Mouse (Mus musculus): Measurements from ENCODE around the gene Lef1. TPM values are rescaled to one million over a fixed set of nuclear protein-coding genes. Genes with fewer than 3 reads are reported as not detected.

The Lef1 gene
- polyA plus RNA-seq, 1 experiment from 2014 or later, result 5.6 TPM

DNA sequence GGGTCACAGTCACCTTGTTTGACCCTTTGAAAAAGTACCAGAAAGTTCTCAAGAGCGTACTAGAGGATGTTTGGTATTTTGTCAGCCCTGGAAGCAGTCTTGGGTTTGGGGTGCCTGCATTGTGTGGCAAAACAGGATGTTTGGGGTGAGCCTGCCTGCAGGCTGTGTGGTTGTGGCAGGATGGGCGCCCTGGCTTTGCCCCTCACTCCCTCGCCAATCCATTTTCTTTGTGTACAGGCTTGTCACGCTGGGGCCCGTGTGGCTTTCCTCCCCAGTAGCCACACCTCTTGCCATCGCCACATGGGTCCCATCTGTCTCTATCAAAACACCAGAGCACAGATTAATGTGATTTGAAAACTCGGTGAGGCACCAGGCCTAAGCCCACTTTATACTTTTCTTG is 47.2 kb downstream of the Lef1 start:
- no peaks in the 10 kb centered on the region for H3K36me3 ChIP-seq (ENCODE audit: control insufficient read depth, insufficient read depth, low read length)
- H3K9me3 ChIP-seq (ENCODE audit: control insufficient read depth, low read length), result no peaks in the 10 kb centered on the region
- H3K27ac ChIP-seq (replicated peaks in 1 of 2; ENCODE audit: control insufficient read depth in 1 of 2, insufficient read depth in 1 of 2, low read depth in 2 of 2, low read length in 2 of 2), result no peak overlapping the region
- H3K4me3 ChIP-seq (ENCODE audit: control insufficient read depth in 1 of 2, insufficient read depth in 1 of 2, low read depth in 1 of 2, low read length in 2 of 2), result no peak overlapping the region
- H3K9ac ChIP-seq (ENCODE audit: low read length), result no peak overlapping the region
- 74% methylated on average over 7 of the region's 7 CpGs for WGBS
- H3K4me1 ChIP-seq (ENCODE audit: control insufficient read depth in 2 of 2, insufficient read depth in 2 of 2, low read length in 2 of 2), result peaks cover 6% of the 10 kb centered on the region in 2 experiments; a peak in 3 of 4 replicates
- H3K4me2 ChIP-seq (ENCODE audit: low read length), result no peak overlapping the region
- H3K27me3 ChIP-seq (ENCODE audit: control insufficient read depth, insufficient read depth, low read length), result no peaks in the 10 kb centered on the region
- no peak for ATAC-seq (ENCODE audit: insufficient number of reproducible peaks, insufficient read depth, low FRiP score, low read depth)

DNA sequence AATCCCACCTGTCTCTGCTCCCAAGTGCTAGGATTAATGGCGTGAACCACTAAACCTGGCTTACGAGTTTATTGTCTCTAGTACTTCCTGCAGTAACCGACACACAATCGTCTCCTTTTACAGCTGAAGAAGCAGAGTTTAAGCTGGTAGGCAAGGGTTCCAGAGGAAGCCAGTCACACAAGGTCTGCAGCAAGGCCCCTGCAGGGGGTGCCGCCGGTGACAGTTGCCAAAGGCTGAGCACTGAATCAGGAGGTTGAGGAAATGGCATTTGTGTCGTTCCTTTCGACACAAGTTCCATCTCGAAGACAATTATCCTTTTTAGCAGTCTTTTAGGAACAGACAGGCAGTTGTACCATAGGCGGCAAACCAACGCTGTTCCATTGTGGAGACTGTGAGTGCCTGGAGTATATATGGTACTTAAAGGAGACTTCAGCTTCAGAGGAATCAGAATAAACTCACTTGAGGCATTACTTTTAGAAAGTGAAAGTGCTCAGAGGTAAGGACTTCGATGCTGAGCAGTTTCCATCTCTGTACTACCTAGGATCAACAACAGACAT is 49.0 kb downstream of the Lef1 start:
- Histone ChIP-seq H3K27me3 (ENCODE audit: control insufficient read depth, insufficient read depth, low read length) (no peaks in the 10 kb centered on the region), H3K27ac (replicated peaks in 1 of 2; ENCODE audit: control insufficient read depth in 1 of 2, insufficient read depth in 1 of 2, low read depth in 2 of 2, low read length in 2 of 2) (no peak overlapping the region), H3K4me2 (ENCODE audit: low read length) (no peak overlapping the region), H3K9ac (ENCODE audit: low read length) (no peak overlapping the region), H3K9me3 (ENCODE audit: control insufficient read depth, low read length) (no peaks in the 10 kb centered on the region), H3K4me1 (ENCODE audit: control insufficient read depth in 2 of 2, insufficient read depth in 2 of 2, low read length in 2 of 2) (peaks cover 6% of the 10 kb centered on the region in 2 experiments; a peak in 3 of 4 replicates), H3K36me3 (ENCODE audit: control insufficient read depth, insufficient read depth, low read length) (no peaks in the 10 kb centered on the region), H3K4me3 (ENCODE audit: control insufficient read depth in 1 of 2, insufficient read depth in 1 of 2, low read depth in 1 of 2, low read length in 2 of 2) (no peak overlapping the region)
- 52% methylated on average over 12 of the region's 12 CpGs for WGBS
- ATAC-seq (ENCODE audit: insufficient number of reproducible peaks, insufficient read depth, low FRiP score, low read depth), result no peak

- H3K4me1 ChIP-seq (ENCODE audit: control insufficient read depth in 2 of 2, insufficient read depth in 2 of 2, low read length in 2 of 2), result peaks cover 6% of the 10 kb centered on the region in 2 experiments; a peak in 3 of 4 replicates
- no peak overlapping the region for H3K27ac ChIP-seq (replicated peaks in 1 of 2; ENCODE audit: control insufficient read depth in 1 of 2, insufficient read depth in 1 of 2, low read depth in 2 of 2, low read length in 2 of 2)
- no peaks in the 10 kb centered on the region for H3K27me3 ChIP-seq (ENCODE audit: control insufficient read depth, insufficient read depth, low read length)
- ATAC-seq (ENCODE audit: insufficient number of reproducible peaks, insufficient read depth, low FRiP score, low read depth), result no peak
- H3K4me2 ChIP-seq (ENCODE audit: low read length), result no peak overlapping the region
- H3K36me3 ChIP-seq (ENCODE audit: control insufficient read depth, insufficient read depth, low read length), result no peaks in the 10 kb centered on the region
- H3K4me3 ChIP-seq (ENCODE audit: control insufficient read depth in 1 of 2, insufficient read depth in 1 of 2, low read depth in 1 of 2, low read length in 2 of 2), result no peak overlapping the region
- 81% methylated on average over 14 of the region's 14 CpGs for WGBS
- no peak overlapping the region for H3K9ac ChIP-seq (ENCODE audit: low read length)
- H3K9me3 ChIP-seq (ENCODE audit: control insufficient read depth, low read length), result no peaks in the 10 kb centered on the region
These were observed 49.8 kb downstream of the Lef1 start for GRCm38 (mm10) chr3:131159881-131160615.

- no peak overlapping the region for H3K27ac ChIP-seq (replicated peaks in 1 of 2; ENCODE audit: control insufficient read depth in 1 of 2, insufficient read depth in 1 of 2, low read depth in 2 of 2, low read length in 2 of 2)
- ATAC-seq (ENCODE audit: insufficient number of reproducible peaks, insufficient read depth, low FRiP score, low read depth), result no peak
- H3K4me3 ChIP-seq (ENCODE audit: control insufficient read depth in 1 of 2, insufficient read depth in 1 of 2, low read depth in 1 of 2, low read length in 2 of 2), result no peak overlapping the region
- H3K4me1 ChIP-seq (ENCODE audit: control insufficient read depth in 2 of 2, insufficient read depth in 2 of 2, low read length in 2 of 2), result peaks cover 4 to 6% of the 10 kb centered on the region in 2 experiments; a peak in 3 of 4 replicates
- no peaks in the 10 kb centered on the region for H3K36me3 ChIP-seq (ENCODE audit: control insufficient read depth, insufficient read depth, low read length)
- H3K9ac ChIP-seq (ENCODE audit: low read length), result no peak overlapping the region
- no peaks in the 10 kb centered on the region for H3K27me3 ChIP-seq (ENCODE audit: control insufficient read depth, insufficient read depth, low read length)
- WGBS, result 46% methylated on average over 7 of the region's 7 CpGs
- H3K9me3 ChIP-seq (ENCODE audit: control insufficient read depth, low read length), result no peaks in the 10 kb centered on the region
- no peak overlapping the region for H3K4me2 ChIP-seq (ENCODE audit: low read length)
These were observed 50.6 kb downstream of the Lef1 start for GRCm38 (mm10) chr3:131160921-131161320.

- Histone ChIP-seq H3K4me1 (ENCODE audit: control insufficient read depth in 2 of 2, insufficient read depth in 2 of 2, low read length in 2 of 2) (peaks cover 2 to 11% of the 10 kb centered on the region in 2 experiments; a peak in 3 of 4 replicates), H3K9ac (ENCODE audit: low read length) (no peak overlapping the region), H3K27ac (replicated peaks in 1 of 2; ENCODE audit: control insufficient read depth in 1 of 2, insufficient read depth in 1 of 2, low read depth in 2 of 2, low read length in 2 of 2) (no peak overlapping the region), H3K4me3 (ENCODE audit: control insufficient read depth in 1 of 2, insufficient read depth in 1 of 2, low read depth in 1 of 2, low read length in 2 of 2) (no peak overlapping the region), H3K36me3 (ENCODE audit: control insufficient read depth, insufficient read depth, low read length) (no peaks in the 10 kb centered on the region), H3K27me3 (ENCODE audit: control insufficient read depth, insufficient read depth, low read length) (no peaks in the 10 kb centered on the region), H3K9me3 (ENCODE audit: control insufficient read depth, low read length) (no peaks in the 10 kb centered on the region), H3K4me2 (ENCODE audit: low read length) (no peak overlapping the region)
- ATAC-seq (ENCODE audit: insufficient number of reproducible peaks, insufficient read depth, low FRiP score, low read depth), result no peak
- WGBS, result 81% methylated on average over 4 of the region's 4 CpGs
These were observed 57.5 kb downstream of the Lef1 start for GRCm38 (mm10) chr3:131167731-131168130.

- Histone ChIP-seq H3K9ac (ENCODE audit: low read length) (no peak overlapping the region), H3K4me1 (ENCODE audit: control insufficient read depth in 2 of 2, insufficient read depth in 2 of 2, low read length in 2 of 2) (peaks cover 2 to 11% of the 10 kb centered on the region in 2 experiments; a peak in 3 of 4 replicates), H3K4me3 (ENCODE audit: control insufficient read depth in 1 of 2, insufficient read depth in 1 of 2, low read depth in 1 of 2, low read length in 2 of 2) (no peak overlapping the region), H3K27me3 (ENCODE audit: control insufficient read depth, insufficient read depth, low read length) (no peaks in the 10 kb centered on the region), H3K9me3 (ENCODE audit: control insufficient read depth, low read length) (no peaks in the 10 kb centered on the region), H3K4me2 (ENCODE audit: low read length) (no peak overlapping the region), H3K27ac (replicated peaks in 1 of 2; ENCODE audit: control insufficient read depth in 1 of 2, insufficient read depth in 1 of 2, low read depth in 2 of 2, low read length in 2 of 2) (no peak overlapping the region), H3K36me3 (ENCODE audit: control insufficient read depth, insufficient read depth, low read length) (no peaks in the 10 kb centered on the region)
- 87% methylated on average over 6 of the region's 6 CpGs for WGBS
- no peak for ATAC-seq (ENCODE audit: insufficient number of reproducible peaks, insufficient read depth, low FRiP score, low read depth)
These were observed 58.9 kb downstream of the Lef1 start for GRCm38 (mm10) chr3:131169161-131169560.

GRCm38 (mm10) chr3:131170099-131170643 is 59.9 kb downstream of the Lef1 start:
- ATAC-seq (ENCODE audit: insufficient number of reproducible peaks, insufficient read depth, low FRiP score, low read depth), result no peak
- Histone ChIP-seq H3K4me2 (ENCODE audit: low read length) (no peak overlapping the region), H3K9ac (ENCODE audit: low read length) (no peak overlapping the region), H3K4me1 (ENCODE audit: control insufficient read depth in 2 of 2, insufficient read depth in 2 of 2, low read length in 2 of 2) (peaks cover 2 to 11% of the 10 kb centered on the region in 2 experiments; a peak in 3 of 4 replicates), H3K36me3 (ENCODE audit: control insufficient read depth, insufficient read depth, low read length) (no peaks in the 10 kb centered on the region), H3K9me3 (ENCODE audit: control insufficient read depth, low read length) (no peaks in the 10 kb centered on the region), H3K4me3 (ENCODE audit: control insufficient read depth in 1 of 2, insufficient read depth in 1 of 2, low read depth in 1 of 2, low read length in 2 of 2) (no peak overlapping the region), H3K27me3 (ENCODE audit: control insufficient read depth, insufficient read depth, low read length) (no peaks in the 10 kb centered on the region), H3K27ac (replicated peaks in 1 of 2; ENCODE audit: control insufficient read depth in 1 of 2, insufficient read depth in 1 of 2, low read depth in 2 of 2, low read length in 2 of 2) (no peak overlapping the region)
- 87% methylated on average over 6 of the region's 6 CpGs for WGBS
